In genomic region chr11:99041051-99041729, GRCm38 (mm10) we compare ENCODE assay signal across 8 mouse cellular contexts. TPM values are rescaled to one million over a fixed set of nuclear protein-coding genes. Genes with fewer than 3 reads are reported as not detected.
DNase-seq lines count a peak whose midpoint lies in the region; ATAC-seq and TF ChIP-seq lines count a peak whose summit lies in the region.

TSS of gene Igfbp4 (plus strand) at chr11:99041244.

- 0 out of 4 replicates have a peak, but pooled peaks cover 0 to 4% of the 10 kb centered on the region in 2 experiments for H3K4me1 ChIP-seq in ES-E14 (ENCODE audit: control insufficient read depth in 2 of 2, insufficient read depth in 2 of 2, low read length in 2 of 2, poor library complexity in 1 of 2)
- no peaks in the 10 kb centered on the region for H3K4me1 ChIP-seq in forebrain, postnatal 0 days (ENCODE audit: insufficient read depth)
- peaks cover 30% of the 10 kb centered on the region for H3K4me1 ChIP-seq in lung, embryonic 16.5 days (replicated peaks; ENCODE audit: control insufficient read depth, insufficient read depth, low read length)
- peaks cover 19% of the 10 kb centered on the region for H3K4me1 ChIP-seq in olfactory bulb, adult 2 months (ENCODE audit: control insufficient read depth, insufficient read depth, low read length)

- peak within 1 kb of the TSS; percentile 18 for H3K9ac ChIP-seq in ES-E14 (ENCODE audit: insufficient read depth, low read depth, low read length, poor library complexity, severe bottlenecking)
- peak within 1 kb of the TSS; percentile 71 for H3K9ac ChIP-seq in forebrain, postnatal 0 days
- peak within 1 kb of the TSS; percentile 88 for H3K9ac ChIP-seq in lung, embryonic 16.5 days (ENCODE audit: low read length)

- H3K27me3 ChIP-seq in forebrain, postnatal 0 days (ENCODE audit: insufficient read depth, low read length) = no peaks in the 10 kb centered on the region
- no peaks in the 10 kb centered on the region for H3K27me3 ChIP-seq in lung, embryonic 16.5 days (ENCODE audit: control insufficient read depth, insufficient read depth, low read depth, low read length)

- no peaks in the 10 kb centered on the region for H3K36me3 ChIP-seq in ES-E14 (ENCODE audit: control insufficient read depth, insufficient read depth, low read length, poor library complexity, severe bottlenecking)
- H3K36me3 ChIP-seq in forebrain, postnatal 0 days (ENCODE audit: insufficient read depth) = no peaks in the 10 kb centered on the region
- no peaks in the 10 kb centered on the region for H3K36me3 ChIP-seq in lung, embryonic 16.5 days (ENCODE audit: control insufficient read depth, insufficient read depth, low read length)

- DNase-seq in ES-E14 (ENCODE audit: low read depth, low spot score) = no peak
- peak; percentile 55 for DNase-seq in adrenal gland, postnatal 25 days
- peak; percentile 76 for DNase-seq in forebrain, postnatal 0 days
- DNase-seq in heart, postnatal 25 days (ENCODE audit: low spot score) = peak; percentile 72
- DNase-seq in kidney, postnatal 4 days = peak; percentile 91 to 93
- DNase-seq in yolk sac, embryonic 10.5 days (ENCODE audit: low spot score) = peak; percentile 91

- peak; percentile 37 for TF ChIP-seq CTCF in forebrain, postnatal 0 days (IDR thresholded peaks at IDR 0.05; ENCODE audit: low read depth)
- TF ChIP-seq CTCF in olfactory bulb, adult 2 months (IDR thresholded peaks at IDR 0.05; ENCODE audit: insufficient read depth, low read depth, low read length) = no peak

- under 1% methylated on average over 58 of the region's 63 CpGs for WGBS in forebrain, postnatal 0 days
- under 1% methylated on average over 61 of the region's 63 CpGs for WGBS in lung, embryonic 16.5 days
- WGBS in olfactory bulb, adult 2 months = under 1% methylated on average over 63 of the region's 63 CpGs

- H3K4me3 ChIP-seq in ES-E14 (ENCODE audit: insufficient read depth in 1 of 2, low read depth in 1 of 2, low read length in 2 of 2, poor library complexity in 1 of 2, severe bottlenecking in 1 of 2) = peak within 1 kb of the TSS; percentile 57
- peak within 1 kb of the TSS; percentile 65 for H3K4me3 ChIP-seq in forebrain, postnatal 0 days (ENCODE audit: low read depth, low read length)
- H3K4me3 ChIP-seq in lung, embryonic 16.5 days (ENCODE audit: low read length) = peak within 1 kb of the TSS; percentile 72
- peak within 1 kb of the TSS; percentile 44 for H3K4me3 ChIP-seq in olfactory bulb, adult 2 months (ENCODE audit: insufficient read depth, low read depth, low read length)

- H3K9me3 ChIP-seq in ES-E14 (ENCODE audit: control insufficient read depth, insufficient read depth, low read depth, low read length) = no peaks in the 10 kb centered on the region
- H3K9me3 ChIP-seq in forebrain, postnatal 0 days (ENCODE audit: low read length) = no peaks in the 10 kb centered on the region
- no peaks in the 10 kb centered on the region for H3K9me3 ChIP-seq in lung, embryonic 16.5 days (ENCODE audit: control insufficient read depth, low read length)

- peak; percentile 55 for ATAC-seq in forebrain, postnatal 0 days
- ATAC-seq in lung, embryonic 16.5 days (ENCODE audit: low read depth) = peak; percentile 86

- intact Hi-C loops in heart, postnatal 25 days (cut with DNase I) = loop anchor here (2.0 kb wide), 1 partner anchor 110 kb away; no protein-coding TSS in a partner anchor

- no peak; the same call in 1 of the 2 replicates for TF ChIP-seq POLR2A in olfactory bulb, adult 2 months (IDR thresholded peaks at IDR 0.05; ENCODE audit: insufficient read depth, low read depth, low read length)

- H3K4me2 ChIP-seq in forebrain, postnatal 0 days (ENCODE audit: low read depth) = peak within 1 kb of the TSS; percentile 100
- peak within 1 kb of the TSS; percentile 89 for H3K4me2 ChIP-seq in lung, embryonic 16.5 days (ENCODE audit: low read depth, low read length)

- no peak within 1 kb of the TSS for H3K27ac ChIP-seq in ES-E14 (ENCODE audit: insufficient read depth, low read depth, low read length, poor library complexity, severe bottlenecking)
- peak within 1 kb of the TSS; percentile 80 for H3K27ac ChIP-seq in forebrain, postnatal 0 days (ENCODE audit: low read depth, low read length)
- H3K27ac ChIP-seq in lung, embryonic 16.5 days (ENCODE audit: low read length) = peak within 1 kb of the TSS; percentile 94
- no peak within 1 kb of the TSS for H3K27ac ChIP-seq in olfactory bulb, adult 2 months (ENCODE audit: insufficient read depth, low read depth, low read length)

- in situ Hi-C loops in ES-E14 (cut with MboI; ENCODE audit: low sequenced_read_pairs in 2 of 2, unreplicated experiment in 2 of 2) = no loop called here

TF ChIP-seq in ES-E14, 5 proteins besides CTCF, POLR2A, EP300 and RAD21:
- TF ChIP-seq MAFK (IDR thresholded peaks at IDR 0.05; ENCODE audit: insufficient read depth, low read depth, low read length) = no peak
- TF ChIP-seq CHD2 (IDR thresholded peaks at IDR 0.05; ENCODE audit: low read depth, low read length) = no peak
- no peak for TF ChIP-seq ZC3H11A (IDR thresholded peaks at IDR 0.05; ENCODE audit: borderline replicate concordance, low read depth, low read length)
- no peak for TF ChIP-seq HCFC1 (IDR thresholded peaks at IDR 0.05; ENCODE audit: borderline replicate concordance, insufficient read depth, low read length)
- no peak for TF ChIP-seq ZNF384 (IDR thresholded peaks at IDR 0.05; ENCODE audit: low read depth, low read length)
TF ChIP-seq in ES-E14: peak in this region for 0.

RNA-seq across cellular contexts. Expression of gene Igfbp4, which starts in this region (rescaled TPM):
- 31.5 and 38.8 TPM in 2 replicates for total RNA-seq in ES-E14 (2012; rRNA removed)
- 50.5 and 61.1 TPM in 2 replicates for total RNA-seq in adrenal gland, postnatal 25 days (2021)
- total RNA-seq in forebrain, postnatal 0 days (2014; rRNA removed) = 99.0 and 102 TPM in 2 replicates
- 128 and 142 TPM in 2 replicates for polyA plus RNA-seq in forebrain, postnatal 0 days (2015; fragmentation: Nextera tagmentation; extraction: Ambion mirVana)
- total RNA-seq in heart, postnatal 25 days (2021) = 10 to 100 TPM; 87.8 to 99.7 TPM
- polyA plus RNA-seq in lung, embryonic 16.5 days (2015; fragmentation: Nextera tagmentation; extraction: Ambion mirVana) = 498 TPM in 2 replicates
- polyA plus RNA-seq in olfactory bulb, adult 2 months (2012; ENCODE audit: insufficient read depth, insufficient read length, low replicate concordance, missing spikeins) = not detected in 2 replicates

Comparison
In these comparisons a context has a peak if more than half of its experiments do, and no peak if none do; other contexts are left out.
1. RNA of gene Igfbp4 (polyA plus RNA-seq): 498 TPM in lung, embryonic 16.5 days and 128 to 142 TPM in forebrain, postnatal 0 days; not detected in olfactory bulb, adult 2 months; every median in the first group is over 100 times any median in the second.
2. H3K27ac ChIP-seq: peak in forebrain, postnatal 0 days (single experiment) and lung, embryonic 16.5 days (single experiment); none in ES-E14 (single experiment) and olfactory bulb, adult 2 months (single experiment).
3. H3K9ac ChIP-seq: peak in every context shown above with its lines; median percentile 88 in lung, embryonic 16.5 days; 71 in forebrain, postnatal 0 days; 18 in ES-E14.
4. Peak in every context shown above with its lines, with median percentiles within 50 percentile points of each other: H3K4me3 ChIP-seq.